Mouse (Mus musculus): ENCODE results near the gene Slco1a5. TPM values are rescaled to one million over a fixed set of nuclear protein-coding genes. Genes with fewer than 3 reads are reported as not detected.

Gene Slco1a5
- polyA plus RNA-seq, 1 experiment from 2014 or later: not detected

- TF ChIP-seq EP300 (IDR thresholded peaks at IDR 0.05; ENCODE audit: low read depth): peak; percentile 77; the same call in 1 of the 2 replicates
- TF ChIP-seq CTCF (IDR thresholded peaks at IDR 0.05; ENCODE audit: low read depth): no peak
- H3K36me3 ChIP-seq (replicated peaks; ENCODE audit: insufficient read depth, low read length): peaks cover 6% of the 10 kb centered on the region; the same call in 1 of the 2 replicates
- WGBS (ENCODE audit: insufficient replicate concordance): under 1% methylated on average over 48 of the region's 48 CpGs
- no peaks in the 10 kb centered on the region for H3K9me3 ChIP-seq (ENCODE audit: low read length)
- H3K9ac ChIP-seq (replicated peaks): peak within 1 kb of the TSS; percentile 74
- peak within 1 kb of the TSS; percentile 64 for H3K4me2 ChIP-seq (ENCODE audit: low read depth, low read length)
- no peaks in the 10 kb centered on the region for H3K27me3 ChIP-seq (ENCODE audit: insufficient read depth, low read length)
- peak within 1 kb of the TSS; percentile 88 for H3K4me3 ChIP-seq (ENCODE audit: low read depth, low read length)
- peak within 1 kb of the TSS; percentile 90 for H3K27ac ChIP-seq (ENCODE audit: low read depth)
- peaks cover 17% of the 10 kb centered on the region for H3K4me1 ChIP-seq (ENCODE audit: insufficient read depth)
- peak; percentile 90 for ATAC-seq
- DNase-seq: peak; percentile 88
Measured at GRCm38 (mm10) chr6:142345440-142346038, 22.8 kb upstream of the Slco1a5 start, which contains the start of gene Pyroxd1. Pyroxd1 (plus strand) TSS chr6:142345654.

GRCm38 (mm10) chr6:142343561-142343960 is 20.8 kb upstream of the Slco1a5 start:
- 60% methylated on average over 2 of the region's 2 CpGs for WGBS (ENCODE audit: insufficient replicate concordance)
- no peak overlapping the region for H3K4me3 ChIP-seq (ENCODE audit: low read depth, low read length)
- no peaks in the 10 kb centered on the region for H3K9me3 ChIP-seq (ENCODE audit: low read length)
- peaks cover 17% of the 10 kb centered on the region for H3K4me1 ChIP-seq (ENCODE audit: insufficient read depth)
- ATAC-seq (no peak), DNase-seq (peak; percentile 59)
- H3K27me3 ChIP-seq (ENCODE audit: insufficient read depth, low read length): no peaks in the 10 kb centered on the region
- TF ChIP-seq EP300 (IDR thresholded peaks at IDR 0.05; ENCODE audit: low read depth): no peak
- peak; percentile 80 for TF ChIP-seq CTCF (IDR thresholded peaks at IDR 0.05; ENCODE audit: low read depth)
- no peak overlapping the region for H3K27ac ChIP-seq (ENCODE audit: low read depth)
- H3K4me2 ChIP-seq (ENCODE audit: low read depth, low read length): no peak overlapping the region
- no peaks in the 10 kb centered on the region for H3K36me3 ChIP-seq (replicated peaks; ENCODE audit: insufficient read depth, low read length)
- H3K9ac ChIP-seq (replicated peaks): no peak overlapping the region

GRCm38 (mm10) chr6:142339576-142339975 is 16.8 kb upstream of the Slco1a5 start:
- Histone ChIP-seq H3K36me3 (replicated peaks; ENCODE audit: insufficient read depth, low read length) (no peaks in the 10 kb centered on the region), H3K9ac (replicated peaks) (no peak overlapping the region), H3K27ac (ENCODE audit: low read depth) (no peak overlapping the region), H3K9me3 (ENCODE audit: low read length) (no peaks in the 10 kb centered on the region), H3K4me1 (ENCODE audit: insufficient read depth) (no peaks in the 10 kb centered on the region), H3K4me3 (ENCODE audit: low read depth, low read length) (no peak overlapping the region), H3K27me3 (ENCODE audit: insufficient read depth, low read length) (no peaks in the 10 kb centered on the region), H3K4me2 (ENCODE audit: low read depth, low read length) (no peak overlapping the region)
- WGBS (ENCODE audit: insufficient replicate concordance): 33% methylated on average over 2 of the region's 2 CpGs
- TF ChIP-seq CTCF (IDR thresholded peaks at IDR 0.05; ENCODE audit: low read depth) (no peak), EP300 (IDR thresholded peaks at IDR 0.05; ENCODE audit: low read depth) (no peak)
- ATAC-seq: no peak
- DNase-seq: no peak

- Histone ChIP-seq H3K9me3 (ENCODE audit: low read length) (no peaks in the 10 kb centered on the region), H3K27me3 (ENCODE audit: insufficient read depth, low read length) (no peaks in the 10 kb centered on the region), H3K4me1 (ENCODE audit: insufficient read depth) (no peaks in the 10 kb centered on the region), H3K4me2 (ENCODE audit: low read depth, low read length) (no peak overlapping the region), H3K27ac (ENCODE audit: low read depth) (no peak overlapping the region), H3K36me3 (replicated peaks; ENCODE audit: insufficient read depth, low read length) (no peaks in the 10 kb centered on the region), H3K9ac (replicated peaks) (no peak overlapping the region), H3K4me3 (ENCODE audit: low read depth, low read length) (no peak overlapping the region)
- 56% methylated on average over 2 of the region's 2 CpGs for WGBS (ENCODE audit: insufficient replicate concordance)
- TF ChIP-seq EP300 (IDR thresholded peaks at IDR 0.05; ENCODE audit: low read depth) (no peak), CTCF (IDR thresholded peaks at IDR 0.05; ENCODE audit: low read depth) (no peak)
- ATAC-seq: no peak
- no peak for DNase-seq
Measured at GRCm38 (mm10) chr6:142338961-142339360, 16.2 kb upstream of the Slco1a5 start.

GRCm38 (mm10) chr6:142329201-142329600 is 6.4 kb upstream of the Slco1a5 start:
- TF ChIP-seq EP300 (IDR thresholded peaks at IDR 0.05; ENCODE audit: low read depth) (no peak), CTCF (IDR thresholded peaks at IDR 0.05; ENCODE audit: low read depth) (no peak)
- H3K27me3 ChIP-seq (ENCODE audit: insufficient read depth, low read length): no peaks in the 10 kb centered on the region
- no peak overlapping the region for H3K27ac ChIP-seq (ENCODE audit: low read depth)
- no peaks in the 10 kb centered on the region for H3K36me3 ChIP-seq (replicated peaks; ENCODE audit: insufficient read depth, low read length)
- 65% methylated on average over 1 of the region's 1 CpGs for WGBS (ENCODE audit: insufficient replicate concordance)
- H3K9ac ChIP-seq (replicated peaks): no peak overlapping the region
- ATAC-seq: no peak
- DNase-seq: no peak
- no peak overlapping the region for H3K4me2 ChIP-seq (ENCODE audit: low read depth, low read length)
- no peaks in the 10 kb centered on the region for H3K9me3 ChIP-seq (ENCODE audit: low read length)
- H3K4me1 ChIP-seq (ENCODE audit: insufficient read depth): no peaks in the 10 kb centered on the region
- H3K4me3 ChIP-seq (ENCODE audit: low read depth, low read length): no peak overlapping the region

- TF ChIP-seq CTCF (IDR thresholded peaks at IDR 0.05; ENCODE audit: low read depth) (peak; percentile 41), EP300 (IDR thresholded peaks at IDR 0.05; ENCODE audit: low read depth) (no peak)
- no peak for DNase-seq
- ATAC-seq: no peak
- WGBS (ENCODE audit: insufficient replicate concordance): 63% methylated on average over 3 of the region's 3 CpGs
- Histone ChIP-seq H3K27me3 (ENCODE audit: insufficient read depth, low read length) (no peaks in the 10 kb centered on the region), H3K4me2 (ENCODE audit: low read depth, low read length) (no peak overlapping the region), H3K9me3 (ENCODE audit: low read length) (no peaks in the 10 kb centered on the region), H3K4me3 (ENCODE audit: low read depth, low read length) (no peak overlapping the region), H3K9ac (replicated peaks) (no peak overlapping the region), H3K27ac (ENCODE audit: low read depth) (no peak overlapping the region), H3K36me3 (replicated peaks; ENCODE audit: insufficient read depth, low read length) (no peaks in the 10 kb centered on the region), H3K4me1 (ENCODE audit: insufficient read depth) (no peaks in the 10 kb centered on the region)
Measured at GRCm38 (mm10) chr6:142326598-142326997, 3.8 kb upstream of the Slco1a5 start.

All from liver, postnatal 0 days (tissue).